Mouse (Mus musculus) MEL (cell line): ENCODE results near the gene Slc23a2.

Source experiments
- CTCF ChIP-seq, 3 experiments: IDR thresholded peaks in 2 of 3; conservative IDR thresholded peaks in 1 of 3; 2 replicates each; pipeline ENCODE4 v1.5.1; 2011 to 2012; ENCODE audit warnings: low read length in 3 of 3, low read depth in 2 of 3, mild to moderate bottlenecking in 2 of 3, improper control_type of control experiment in 1 of 3, inconsistent platforms in 1 of 3, mixed read lengths in 1 of 3, moderate library complexity in 1 of 3; ENCODE audit not compliant: control insufficient read depth in 1 of 3, insufficient read depth in 1 of 3, poor library complexity in 1 of 3, severe bottlenecking in 1 of 3
- GATA1 ChIP-seq: IDR thresholded peaks from 2 replicates; pipeline ENCODE4 v1.6.1; 2011; ENCODE audit warnings: low read depth, low read length, improper control_type of control experiment
- MAX ChIP-seq: IDR thresholded peaks from 2 replicates; pipeline ENCODE4 v1.6.1; 2011; ENCODE audit warnings: low read length, improper control_type of control experiment
- POLR2AphosphoS2 ChIP-seq: IDR thresholded peaks from 2 replicates; pipeline ENCODE4 v1.6.1; 2011; ENCODE audit warnings: low read length, improper control_type of control experiment
- POLR2AphosphoS5 ChIP-seq: IDR thresholded peaks from 2 replicates; pipeline ENCODE4 v1.6.1; 2012; ENCODE audit warnings: low read depth, borderline replicate concordance, mild to moderate bottlenecking, inconsistent platforms, low read length, moderate library complexity, mixed read lengths
- TBP ChIP-seq: IDR thresholded peaks from 2 replicates; pipeline ENCODE4 v1.8.0; 2011; ENCODE audit warnings: low read depth, low read length, improper control_type of control experiment
- TCF12 ChIP-seq: IDR thresholded peaks from 2 replicates; pipeline ENCODE4 v1.6.1; 2014; ENCODE audit warnings: low read depth, mild to moderate bottlenecking, inconsistent platforms, low read length, improper control_type of control experiment, moderate library complexity

- no peak for TF ChIP-seq CTCF (IDR thresholded peaks at IDR 0.05 in 2 of 3, conservative IDR thresholded peaks at IDR 0.05 in 1 of 3; ENCODE audit: control insufficient read depth in 1 of 3, insufficient read depth in 1 of 3, low read depth in 2 of 3, low read length in 3 of 3, poor library complexity in 1 of 3, severe bottlenecking in 1 of 3)
- no peak for TF ChIP-seq POLR2AphosphoS5
- no peak for TF ChIP-seq MAX
- no peak for TF ChIP-seq TBP
- no peak for TF ChIP-seq GATA1
- no peak for TF ChIP-seq POLR2AphosphoS2
- no peak for TF ChIP-seq TCF12
These were observed 123.8 kb downstream of the Slc23a2 start for GRCm38 (mm10) chr2:132020991-132021541.
